Mouse (Mus musculus): ENCODE measurements around the gene Sectm1a.

- no peak for TF ChIP-seq EP300 (IDR thresholded peaks at IDR 0.05; ENCODE audit: insufficient read depth, low read depth, low read length)
- no peak for TF ChIP-seq CTCF (IDR thresholded peaks at IDR 0.05; ENCODE audit: low read depth, low read length)
Observed at GRCm38 (mm10) chr11:121058122-121058521, 22.9 kb downstream of the Sectm1a start.
